Mouse (Mus musculus) retina, adult 2 months (tissue): ENCODE results near the gene 1700061G19Rik.

ENCODE experiments used
- DNase-seq: peaks from one replicate; pipeline ENCODE4 v3.0.0-alpha.2; 2012; ENCODE audit warnings: low read depth, low spot score

The 1700061G19Rik gene

GRCm38 (mm10) chr17:56874936-56875651 is at the start of gene 1700061G19Rik:
TSS of gene 1700061G19Rik (plus strand) at chr17:56875477.
- DNase-seq = no peak

- DNase-seq = no peak
Measured at GRCm38 (mm10) chr17:56826718-56827117, 48.6 kb upstream of the 1700061G19Rik start.

- no peak for DNase-seq
Measured at GRCm38 (mm10) chr17:56829171-56829570, 46.1 kb upstream of the 1700061G19Rik start.

GRCm38 (mm10) chr17:56829795-56830194 is 45.5 kb upstream of the 1700061G19Rik start:
- DNase-seq = no peak

GRCm38 (mm10) chr17:56830411-56831110 is 44.7 kb upstream of the 1700061G19Rik start, which contains the start of gene Rfx2:
TSS of gene Rfx2 (minus strand) at chr17:56831013.
- no peak for DNase-seq

GRCm38 (mm10) chr17:56831111-56831816 is 44.0 kb upstream of the 1700061G19Rik start:
- DNase-seq = peak; percentile 98

GRCm38 (mm10) chr17:56832918-56833317 is 42.4 kb upstream of the 1700061G19Rik start:
- no peak for DNase-seq

GRCm38 (mm10) chr17:56833381-56833780 is 41.9 kb upstream of the 1700061G19Rik start:
- DNase-seq = no peak

GRCm38 (mm10) chr17:56836336-56836735 is 38.9 kb upstream of the 1700061G19Rik start:
- no peak for DNase-seq

GRCm38 (mm10) chr17:56840524-56840923 is 34.8 kb upstream of the 1700061G19Rik start:
- no peak for DNase-seq

GRCm38 (mm10) chr17:56842173-56842572 is 33.1 kb upstream of the 1700061G19Rik start:
- no peak for DNase-seq

GRCm38 (mm10) chr17:56843678-56844077 is 31.6 kb upstream of the 1700061G19Rik start:
- no peak for DNase-seq

GRCm38 (mm10) chr17:56848785-56849184 is 26.5 kb upstream of the 1700061G19Rik start:
- no peak for DNase-seq

GRCm38 (mm10) chr17:56849710-56850109 is 25.6 kb upstream of the 1700061G19Rik start:
- DNase-seq = no peak

GRCm38 (mm10) chr17:56851167-56851566 is 24.1 kb upstream of the 1700061G19Rik start:
- DNase-seq = no peak

GRCm38 (mm10) chr17:56855421-56855820 is 19.9 kb upstream of the 1700061G19Rik start:
- DNase-seq = no peak

GRCm38 (mm10) chr17:56858216-56858615 is 17.1 kb upstream of the 1700061G19Rik start:
- peak; percentile 37 for DNase-seq

- DNase-seq = no peak
Measured at GRCm38 (mm10) chr17:56858922-56859321, 16.4 kb upstream of the 1700061G19Rik start.

- no peak for DNase-seq
Measured at GRCm38 (mm10) chr17:56861197-56861596, 14.1 kb upstream of the 1700061G19Rik start.

- DNase-seq = no peak
Measured at GRCm38 (mm10) chr17:56866071-56866470, 9.2 kb upstream of the 1700061G19Rik start.

- DNase-seq = no peak
Measured at GRCm38 (mm10) chr17:56869481-56869977, 5.7 kb upstream of the 1700061G19Rik start.
